Mouse (Mus musculus) CH12.LX (cell line): ENCODE data around the gene Dlg5.
A peak's percentile ranks its signal among the peaks of the same experiment; 100 is the strongest.

Experiments
- BHLHE40 ChIP-seq: IDR thresholded peaks from 2 replicates; pipeline ENCODE4 v1.6.1; 2011; ENCODE audit warnings: mild to moderate bottlenecking, low read depth, low read length, improper control_type of control experiment
- CHD1 ChIP-seq: IDR thresholded peaks from 2 replicates; pipeline ENCODE4 v1.6.1; 2012; ENCODE audit warnings: low read depth, low read length, improper control_type of control experiment, inconsistent platforms
- CTCF ChIP-seq, 2 experiments: IDR thresholded peaks in 1 of 2; conservative IDR thresholded peaks in 1 of 2; 2 replicates each; pipeline ENCODE4 v1.5.1; 2011 to 2012; ENCODE audit warnings: low read depth in 2 of 2, low read length in 2 of 2, improper control_type of control experiment in 1 of 2, inconsistent platforms in 1 of 2, mild to moderate bottlenecking in 1 of 2, moderate library complexity in 1 of 2
- EP300 ChIP-seq: IDR thresholded peaks from 2 replicates; pipeline ENCODE4 v1.6.1; 2011; ENCODE audit warnings: low read length, improper control_type of control experiment
- GABPA ChIP-seq: IDR thresholded peaks from 2 replicates; pipeline ENCODE4 v1.6.1; 2012; ENCODE audit warnings: low read depth, low read length, improper control_type of control experiment, inconsistent platforms; ENCODE audit not compliant: insufficient replicate concordance
- MYC ChIP-seq: IDR thresholded peaks from 2 replicates; pipeline ENCODE4 v1.6.1; 2011; ENCODE audit warnings: low read depth, mild to moderate bottlenecking, improper control_type of control experiment, low read length
- NRF1 ChIP-seq: IDR thresholded peaks from 2 replicates; pipeline ENCODE4 v1.6.1; 2014; ENCODE audit warnings: low read depth, mild to moderate bottlenecking, inconsistent platforms, low read length, improper control_type of control experiment, moderate library complexity
- POLR2A ChIP-seq: IDR thresholded peaks from 2 replicates; pipeline ENCODE4 v1.6.1; 2011; ENCODE audit warnings: low read depth, mild to moderate bottlenecking, improper control_type of control experiment, low read length
- POLR2AphosphoS2 ChIP-seq: IDR thresholded peaks from 2 replicates; pipeline ENCODE4 v1.6.1; 2011; ENCODE audit warnings: low read depth, low read length, improper control_type of control experiment
- RCOR1 ChIP-seq: conservative IDR thresholded peaks from 2 replicates; pipeline ENCODE4 v1.6.1; 2012; ENCODE audit warnings: low read depth, mild to moderate bottlenecking, inconsistent platforms, low read length, improper control_type of control experiment
- SIN3A ChIP-seq: IDR thresholded peaks from 2 replicates; pipeline ENCODE4 v1.6.1; 2012; ENCODE audit warnings: low read length, improper control_type of control experiment, inconsistent platforms
- TCF12 ChIP-seq: IDR thresholded peaks from 2 replicates; pipeline ENCODE4 v1.6.1; 2014; ENCODE audit warnings: low read depth, mild to moderate bottlenecking, inconsistent platforms, low read length, improper control_type of control experiment
- USF1 ChIP-seq: IDR thresholded peaks from 2 replicates; pipeline ENCODE4 v1.6.1; 2014; ENCODE audit warnings: low read depth, mild to moderate bottlenecking, inconsistent platforms, low read length, improper control_type of control experiment
- ZKSCAN1 ChIP-seq: IDR thresholded peaks from 2 replicates; pipeline ENCODE4 v1.6.1; 2012; ENCODE audit warnings: low read depth, inconsistent platforms, low read length, improper control_type of control experiment, borderline replicate concordance

GRCm38 (mm10) chr14:24282276-24282675 lies 36.6 kb upstream of the Dlg5 start:
- TF ChIP-seq POLR2A (no peak), MYC (no peak), CTCF (conservative IDR thresholded peaks at IDR 0.05 in 1 of 2, IDR thresholded peaks at IDR 0.05 in 1 of 2; ENCODE audit: low read depth in 2 of 2, low read length in 2 of 2) (peak in 1 of 2 experiments; percentile 16; a peak in 1 of 4 replicates), CHD1 (no peak), POLR2AphosphoS2 (no peak), GABPA (no peak), USF1 (no peak), EP300 (no peak), RCOR1 (no peak), ZKSCAN1 (no peak), BHLHE40 (no peak), SIN3A (no peak), TCF12 (no peak), NRF1 (no peak)
